Mouse (Mus musculus) forebrain, postnatal 0 days (tissue): ENCODE measurements around the gene Fam83b. TPM values are rescaled to one million over a fixed set of nuclear protein-coding genes. Genes with fewer than 3 reads are reported as not detected.

Source experiments
- ATAC-seq: fragments of 200-750 bp; cut with Nextera tagmentation; 2 replicates; pipeline ENCODE4 v1.8.0; 2017; ENCODE audit warnings: mild to moderate bottlenecking, moderate library complexity
- DNase-seq: peaks from one replicate; pipeline ENCODE4 v3.0.0-alpha.2; 2015
- H3K27ac ChIP-seq: fragments of 300-500 bp; sonication (generic); 2 replicates; pipeline ENCODE4 v1.5.1; 2014; ENCODE audit warnings: low read depth, mild to moderate bottlenecking, antibody characterized with exemption, low read length, moderate library complexity, mixed read lengths
- H3K27me3 ChIP-seq: fragments of 300-500 bp; sonication (generic); 2 replicates; pipeline ENCODE4 v1.6.1; 2014; ENCODE audit warnings: mild to moderate bottlenecking, low read length, mixed read lengths; ENCODE audit not compliant: insufficient read depth
- H3K36me3 ChIP-seq: fragments of 300-500 bp; sonication (generic); 2 replicates; pipeline ENCODE4 v1.6.1; 2014; ENCODE audit warnings: mild to moderate bottlenecking, moderate library complexity; ENCODE audit not compliant: insufficient read depth
- H3K4me1 ChIP-seq: fragments of 300-500 bp; sonication (generic); 2 replicates; pipeline ENCODE4 v1.6.1; 2014; ENCODE audit warnings: antibody characterized with exemption; ENCODE audit not compliant: insufficient read depth
- H3K4me2 ChIP-seq: fragments of 300-500 bp; sonication (generic); 2 replicates; pipeline ENCODE4 v1.6.1; 2014; ENCODE audit warnings: low read depth, mild to moderate bottlenecking, moderate library complexity
- H3K4me3 ChIP-seq: fragments of 300-500 bp; sonication (generic); 2 replicates; pipeline ENCODE4 v1.5.1; 2014; ENCODE audit warnings: low read depth, low read length, mixed read lengths
- H3K9ac ChIP-seq: fragments of 300-500 bp; sonication (generic); 2 replicates; pipeline ENCODE4 v1.6.1; 2014; ENCODE audit warnings: mild to moderate bottlenecking
- H3K9me3 ChIP-seq: fragments of 300-500 bp; sonication (generic); 2 replicates; pipeline ENCODE4 v1.6.1; 2016; ENCODE audit warnings: low read length
- CTCF ChIP-seq: sonication (generic); IDR thresholded peaks from 2 replicates; pipeline ENCODE4 v1.5.1; 2016; ENCODE audit warnings: antibody characterized with exemption, control low read depth, low read depth
- WGBS: fragments of 180-500 bp; shearing (Covaris S2); extraction: QIAGEN DNeasy Blood & Tissue Kit; methylation state at CpG from one replicate; pipeline ENCODE4 v1.1.7; 2014; 5-methylcytosine and 5-hydroxymethylcytosine counted together
- polyA plus RNA-seq: library from polyadenylated mRNA; unstranded; fragments of >200 nt; fragmentation: Nextera tagmentation; extraction: Ambion mirVana; gene quantifications from 2 replicates; pipeline ENCODE4 v1.2.1, GENCODE M21; 2015
- total RNA-seq: library from RNA; depleted of rRNA; stranded (reverse); fragments of >200 nt; gene quantifications from 2 replicates; pipeline ENCODE4 v1.2.3, GENCODE M21; 2014

Gene Fam83b
- total and polyA plus RNA-seq, 2 experiments from 2014 or later, result 0.10 to 0.18 TPM

DNA sequence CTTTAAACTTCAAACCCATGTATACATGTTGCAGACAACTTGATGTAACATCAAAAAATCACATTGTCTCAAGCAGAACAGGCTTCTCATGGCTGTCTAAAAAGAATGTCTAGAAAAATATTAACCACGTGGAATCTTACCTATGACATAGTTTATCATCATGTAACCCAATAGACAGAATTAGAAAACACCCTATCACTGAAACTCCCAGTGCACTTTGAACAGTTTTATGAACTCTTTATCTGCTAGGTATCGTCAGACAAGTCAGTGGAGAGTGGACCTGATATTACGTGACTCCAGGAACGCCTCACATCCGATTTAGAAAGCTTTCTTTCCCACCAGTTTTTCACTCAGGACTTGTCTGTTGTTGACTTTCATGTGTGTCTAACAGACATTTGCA is 15.1 kb upstream of the Fam83b start:
- Histone ChIP-seq H3K27me3 (no peaks in the 10 kb centered on the region), H3K27ac (no peak overlapping the region), H3K4me2 (no peak overlapping the region), H3K4me1 (no peaks in the 10 kb centered on the region), H3K9ac (no peak overlapping the region), H3K9me3 (no peaks in the 10 kb centered on the region), H3K4me3 (no peak overlapping the region), H3K36me3 (no peaks in the 10 kb centered on the region)
- DNase-seq (no peak), ATAC-seq (no peak)
- TF ChIP-seq CTCF, result no peak
- 92% methylated on average over 5 of the region's 5 CpGs for WGBS

GRCm38 (mm10) chr9:76567281-76567655 is 352 bp upstream of the Fam83b start:
- DNase-seq, result no peak
- Histone ChIP-seq H3K27ac (no peak overlapping the region), H3K27me3 (no peaks in the 10 kb centered on the region), H3K4me3 (peak overlapping the region; percentile 44), H3K36me3 (no peaks in the 10 kb centered on the region), H3K9ac (peak overlapping the region; percentile 49), H3K9me3 (no peaks in the 10 kb centered on the region), H3K4me2 (peak overlapping the region; percentile 99), H3K4me1 (no peaks in the 10 kb centered on the region)
- 2% methylated on average over 12 of the region's 13 CpGs for WGBS
- TF ChIP-seq CTCF, result no peak
- ATAC-seq, result 0 out of 2 replicates have a peak, but pooled peaks have one; percentile 3

DNA sequence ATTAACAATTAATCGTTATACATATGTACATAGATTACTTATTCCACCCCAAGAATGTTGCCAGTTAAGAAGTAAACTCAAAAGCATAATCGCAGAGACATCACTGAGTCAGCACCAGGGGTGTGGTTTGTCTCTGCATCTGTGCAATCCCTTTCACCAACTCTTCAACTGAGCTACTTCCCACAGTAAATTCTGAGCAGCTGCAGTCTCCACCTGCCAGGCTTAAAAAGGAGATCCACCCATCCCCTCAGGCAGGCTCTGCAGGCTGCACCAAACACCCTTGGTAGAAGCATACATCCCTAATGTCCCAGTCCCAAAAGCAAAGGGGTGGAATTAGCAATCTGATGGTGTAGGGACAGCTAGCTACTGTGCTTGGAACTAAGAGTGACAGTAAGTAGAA is 1.3 kb downstream of the Fam83b start:
- ATAC-seq (0 out of 2 replicates have a peak, but pooled peaks have one; percentile 26), DNase-seq (no peak)
- 89% methylated on average over 2 of the region's 2 CpGs for WGBS
- no peaks in the 10 kb centered on the region for H3K9me3 ChIP-seq
- no peaks in the 10 kb centered on the region for H3K27me3 ChIP-seq
- no peaks in the 10 kb centered on the region for H3K4me1 ChIP-seq
- no peaks in the 10 kb centered on the region for H3K36me3 ChIP-seq
- H3K9ac ChIP-seq, result no peak overlapping the region
- H3K27ac ChIP-seq, result no peak overlapping the region
- TF ChIP-seq CTCF, result no peak
- no peak overlapping the region for H3K4me2 ChIP-seq
- no peak overlapping the region for H3K4me3 ChIP-seq

GRCm38 (mm10) chr9:76564071-76564470 is 2.8 kb downstream of the Fam83b start:
- H3K27me3 ChIP-seq, result no peaks in the 10 kb centered on the region
- H3K4me2 ChIP-seq, result no peak overlapping the region
- no peak for ATAC-seq
- H3K9me3 ChIP-seq, result no peaks in the 10 kb centered on the region
- no peak for TF ChIP-seq CTCF
- no peak overlapping the region for H3K4me3 ChIP-seq
- H3K36me3 ChIP-seq, result no peaks in the 10 kb centered on the region
- DNase-seq, result no peak
- no peak overlapping the region for H3K27ac ChIP-seq
- no peak overlapping the region for H3K9ac ChIP-seq
- no peaks in the 10 kb centered on the region for H3K4me1 ChIP-seq
- 88% methylated on average over 1 of the region's 1 CpGs for WGBS

DNA sequence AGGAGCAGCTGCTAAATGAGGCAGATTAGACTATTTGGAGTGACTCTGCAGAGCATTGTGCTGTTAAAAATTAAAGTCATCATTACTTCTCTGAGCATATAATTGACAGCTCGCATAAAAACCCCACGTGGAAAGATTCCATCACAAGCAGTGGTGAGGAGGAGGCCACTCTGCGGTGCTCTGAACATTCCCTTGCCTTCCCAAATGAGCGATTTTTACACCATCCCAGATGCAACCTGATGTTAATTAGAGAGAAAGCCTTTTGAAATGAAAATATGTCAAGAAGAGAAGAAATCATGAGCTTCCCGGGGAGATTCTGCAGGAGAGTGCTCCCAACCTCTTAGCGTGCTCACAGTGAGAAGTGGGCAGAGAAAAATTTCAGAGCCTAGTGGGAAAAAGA is 4.1 kb downstream of the Fam83b start:
- no peaks in the 10 kb centered on the region for H3K9me3 ChIP-seq
- H3K36me3 ChIP-seq, result no peaks in the 10 kb centered on the region
- no peak overlapping the region for H3K4me3 ChIP-seq
- no peaks in the 10 kb centered on the region for H3K4me1 ChIP-seq
- WGBS, result 30% methylated on average over 6 of the region's 6 CpGs
- no peak for TF ChIP-seq CTCF
- ATAC-seq (peak; percentile 55; the same call in 1 of the 2 replicates), DNase-seq (no peak)
- no peak overlapping the region for H3K27ac ChIP-seq
- H3K4me2 ChIP-seq, result no peak overlapping the region
- no peaks in the 10 kb centered on the region for H3K27me3 ChIP-seq
- no peak overlapping the region for H3K9ac ChIP-seq

- no peaks in the 10 kb centered on the region for H3K36me3 ChIP-seq
- ATAC-seq (no peak), DNase-seq (no peak)
- no peak for TF ChIP-seq CTCF
- H3K9ac ChIP-seq, result no peak overlapping the region
- no peaks in the 10 kb centered on the region for H3K27me3 ChIP-seq
- H3K4me3 ChIP-seq, result no peak overlapping the region
- 88% methylated on average over 2 of the region's 2 CpGs for WGBS
- no peak overlapping the region for H3K27ac ChIP-seq
- H3K4me2 ChIP-seq, result no peak overlapping the region
- no peaks in the 10 kb centered on the region for H3K9me3 ChIP-seq
- H3K4me1 ChIP-seq, result no peaks in the 10 kb centered on the region
These were observed 7.7 kb downstream of the Fam83b start for GRCm38 (mm10) chr9:76559240-76559639.

DNA sequence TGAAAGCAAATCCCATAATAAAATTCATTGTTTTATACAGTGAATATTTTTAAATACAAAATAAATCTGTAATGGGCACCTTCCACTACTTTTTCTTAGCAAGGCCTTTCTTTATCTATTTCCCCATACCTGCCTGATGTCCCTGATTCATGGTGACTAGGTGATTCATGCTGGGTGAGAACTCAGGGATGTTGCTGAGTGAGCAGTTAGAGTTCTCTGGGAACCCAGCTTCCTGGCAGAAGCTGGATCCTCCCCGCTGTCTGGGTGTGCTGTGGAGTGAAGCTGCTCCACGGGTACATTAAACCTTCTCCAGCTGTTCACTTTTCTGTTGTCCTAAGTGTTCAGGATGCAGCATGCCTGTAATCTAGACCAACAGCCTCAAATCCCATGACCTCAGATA is 13.2 kb downstream of the Fam83b start:
- H3K4me2 ChIP-seq, result no peak overlapping the region
- H3K36me3 ChIP-seq, result no peaks in the 10 kb centered on the region
- H3K4me1 ChIP-seq, result no peaks in the 10 kb centered on the region
- no peaks in the 10 kb centered on the region for H3K9me3 ChIP-seq
- 53% methylated on average over 2 of the region's 2 CpGs for WGBS
- TF ChIP-seq CTCF, result no peak
- no peak overlapping the region for H3K27ac ChIP-seq
- DNase-seq, result no peak
- H3K27me3 ChIP-seq, result no peaks in the 10 kb centered on the region
- H3K4me3 ChIP-seq, result no peak overlapping the region
- no peak overlapping the region for H3K9ac ChIP-seq
- ATAC-seq, result no peak

DNA sequence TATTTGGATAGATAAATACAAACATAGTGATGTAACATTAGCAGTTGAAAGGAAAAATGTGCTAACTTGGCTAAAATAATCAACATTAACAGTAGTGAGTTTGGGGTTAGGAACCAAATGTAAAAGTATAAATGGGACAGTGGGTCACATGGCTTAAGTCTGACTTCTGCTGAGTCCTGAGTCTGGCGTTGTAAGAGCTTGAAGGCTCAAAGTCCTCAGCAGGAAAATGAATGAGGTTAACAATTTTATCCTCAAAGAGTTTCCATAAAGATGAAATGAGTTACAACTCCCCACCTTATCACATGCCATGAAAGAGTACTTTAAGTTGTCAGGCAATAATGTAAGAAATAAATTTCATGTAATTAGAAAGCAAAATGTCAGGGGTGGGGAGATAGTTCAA is 13.8 kb downstream of the Fam83b start:
- 76% methylated on average over 1 of the region's 1 CpGs for WGBS
- Histone ChIP-seq H3K27ac (no peak overlapping the region), H3K4me3 (no peak overlapping the region), H3K36me3 (no peaks in the 10 kb centered on the region), H3K4me2 (no peak overlapping the region), H3K4me1 (no peaks in the 10 kb centered on the region), H3K9me3 (no peaks in the 10 kb centered on the region), H3K27me3 (no peaks in the 10 kb centered on the region), H3K9ac (no peak overlapping the region)
- ATAC-seq (no peak), DNase-seq (no peak)
- no peak for TF ChIP-seq CTCF
